In the genomic region with DNA sequence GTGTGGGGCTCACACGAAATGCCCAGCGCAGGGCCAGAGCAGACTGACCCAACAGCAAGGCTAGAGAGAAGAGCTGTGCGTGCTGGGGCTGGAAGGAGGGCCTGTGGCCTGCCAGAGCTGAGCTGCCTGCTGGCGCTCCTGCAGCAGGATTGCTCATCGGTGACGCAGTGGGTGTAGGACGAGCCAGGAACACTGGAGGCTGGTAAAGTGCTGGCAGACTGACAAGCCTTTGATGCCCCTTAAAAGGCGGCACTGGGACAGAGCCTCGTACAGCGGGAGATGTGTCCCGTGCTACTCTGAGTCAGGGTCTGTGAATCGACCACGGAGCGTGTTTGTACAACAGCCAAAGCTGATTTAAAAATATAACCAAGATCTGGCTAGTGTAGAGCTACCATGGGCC, we compare ENCODE assay signal across 8 mouse cellular contexts. TPM values are rescaled to one million over a fixed set of nuclear protein-coding genes. Genes with fewer than 3 reads are reported as not detected.
A peak's percentile ranks its signal among the peaks of the same experiment; 100 is the strongest.
DNase-seq lines count a peak whose midpoint lies in the region; ATAC-seq and TF ChIP-seq lines count a peak whose summit lies in the region.

No protein-coding gene starts in this region.

- H3K9ac ChIP-seq in forebrain, embryonic 16.5 days (replicated peaks; ENCODE audit: low read depth, low read length), result peak overlapping the region; percentile 18
- peak overlapping the region; percentile 20; the same call in 1 of the 2 replicates for H3K9ac ChIP-seq in heart, postnatal 0 days (replicated peaks; ENCODE audit: low read depth, low read length)
- H3K9ac ChIP-seq in neural tube, embryonic 14.5 days (replicated peaks; ENCODE audit: low read depth, low read length), result no peak overlapping the region

- H3K4me3 ChIP-seq in forebrain, embryonic 16.5 days (replicated peaks; ENCODE audit: low read length), result no peak overlapping the region
- no peak overlapping the region for H3K4me3 ChIP-seq in heart, postnatal 0 days (ENCODE audit: low read depth, low read length)
- H3K4me3 ChIP-seq in neural tube, embryonic 14.5 days (ENCODE audit: low read depth, low read length), result no peak overlapping the region

- TF ChIP-seq CTCF in heart, postnatal 0 days (IDR thresholded peaks at IDR 0.05; ENCODE audit: low read depth), result no peak

- DNase-seq in ovary, adult 18-20 months (ENCODE audit: low spot score), result peak; percentile 83
- DNase-seq in ovary, postnatal 10 days (ENCODE audit: low spot score), result no peak
- peak; percentile 95 for DNase-seq in heart, postnatal 0 days (ENCODE audit: low spot score)
- peak; percentile 84 to 87 for DNase-seq in left cerebral cortex, postnatal 10 days (ENCODE audit: extremely low spot score in 1 of 2, low spot score in 2 of 2)
- DNase-seq in yolk sac, embryonic 10.5 days (ENCODE audit: low spot score), result no peak
- DNase-seq in kidney, adult 9 months, result no peak

- peak overlapping the region; percentile 60 for H3K27ac ChIP-seq in forebrain, embryonic 16.5 days (ENCODE audit: low read length)
- peak overlapping the region; percentile 88 for H3K27ac ChIP-seq in heart, postnatal 0 days (ENCODE audit: low read depth)
- peak overlapping the region; percentile 22; the same call in 1 of the 2 replicates for H3K27ac ChIP-seq in neural tube, embryonic 14.5 days (ENCODE audit: low read depth, low read length)

- no peaks in the 10 kb centered on the region for H3K36me3 ChIP-seq in forebrain, embryonic 16.5 days (ENCODE audit: control insufficient read depth, insufficient read depth)
- no peaks in the 10 kb centered on the region for H3K36me3 ChIP-seq in heart, postnatal 0 days (replicated peaks; ENCODE audit: control insufficient read depth, insufficient read depth, low read length)
- H3K36me3 ChIP-seq in neural tube, embryonic 14.5 days (ENCODE audit: control insufficient read depth, insufficient read depth, low read length), result no peaks in the 10 kb centered on the region

- intact Hi-C loops in left cerebral cortex, postnatal 10 days (cut with DNase I), result no loop called here

- H3K4me1 ChIP-seq in forebrain, embryonic 16.5 days (replicated peaks; ENCODE audit: control insufficient read depth, insufficient read depth, low read length), result peaks cover 40% of the 10 kb centered on the region
- peaks cover 42% of the 10 kb centered on the region for H3K4me1 ChIP-seq in heart, postnatal 0 days (ENCODE audit: control insufficient read depth, insufficient read depth)
- H3K4me1 ChIP-seq in neural tube, embryonic 14.5 days (ENCODE audit: control insufficient read depth, insufficient read depth, low read length), result peaks cover 10% of the 10 kb centered on the region; the same call in 1 of the 2 replicates

- no peak overlapping the region for H3K4me2 ChIP-seq in forebrain, embryonic 16.5 days (ENCODE audit: low read length)
- no peak overlapping the region for H3K4me2 ChIP-seq in heart, postnatal 0 days (ENCODE audit: low read depth, low read length)
- no peak overlapping the region for H3K4me2 ChIP-seq in neural tube, embryonic 14.5 days (ENCODE audit: low read depth, low read length)

- 27% methylated on average over 14 of the region's 14 CpGs for WGBS in forebrain, embryonic 16.5 days
- WGBS in heart, postnatal 0 days, result 34% methylated on average over 14 of the region's 14 CpGs
- WGBS in neural tube, embryonic 14.5 days, result 59% methylated on average over 14 of the region's 14 CpGs

- no peaks in the 10 kb centered on the region for H3K27me3 ChIP-seq in forebrain, embryonic 16.5 days (replicated peaks; ENCODE audit: control insufficient read depth, insufficient read depth, low read length)
- H3K27me3 ChIP-seq in heart, postnatal 0 days (ENCODE audit: control insufficient read depth, insufficient read depth, low read length), result no peaks in the 10 kb centered on the region
- no peaks in the 10 kb centered on the region for H3K27me3 ChIP-seq in neural tube, embryonic 14.5 days (ENCODE audit: control insufficient read depth, insufficient read depth, low read length)

- peak; percentile 89 for TF ChIP-seq EP300 in heart, postnatal 0 days (IDR thresholded peaks at IDR 0.05; ENCODE audit: low read depth)

- no peaks in the 10 kb centered on the region for H3K9me3 ChIP-seq in forebrain, embryonic 16.5 days (ENCODE audit: control insufficient read depth, low read length)
- no peaks in the 10 kb centered on the region for H3K9me3 ChIP-seq in heart, postnatal 0 days (replicated peaks; ENCODE audit: control insufficient read depth, low read length)
- no peaks in the 10 kb centered on the region for H3K9me3 ChIP-seq in neural tube, embryonic 14.5 days (ENCODE audit: control insufficient read depth, low read length)

- peak; percentile 88 for ATAC-seq in forebrain, embryonic 16.5 days
- ATAC-seq in heart, postnatal 0 days (ENCODE audit: insufficient read depth, low read depth), result peak; percentile 91
- peak; percentile 44; the same call in 1 of the 2 replicates for ATAC-seq in neural tube, embryonic 14.5 days (ENCODE audit: low read depth)

RNA-seq across cellular contexts. Expression of a gene that starts 43.6 kb away (rescaled TPM):
- polyA plus RNA-seq in forebrain, embryonic 16.5 days (2015; fragmentation: Nextera tagmentation; extraction: Ambion mirVana), result 6.0 and 10.7 TPM in 2 replicates
- total RNA-seq in heart, postnatal 0 days (2014; rRNA removed; ENCODE audit: low replicate concordance), result 5.7 TPM in 1 of 2 replicates, not detected in the other
- 1.8 and 2.4 TPM in 2 replicates for polyA plus RNA-seq in heart, postnatal 0 days (2015; fragmentation: Nextera tagmentation; extraction: Ambion mirVana)
- total RNA-seq in left cerebral cortex, postnatal 10 days (2021), result 10 to 100 TPM; 16.0 to 16.3 TPM
- polyA plus RNA-seq in neural tube, embryonic 14.5 days (2014; fragmentation: Nextera tagmentation; extraction: Ambion mirVana), result 6.3 and 6.8 TPM in 2 replicates

RNA-seq across cellular contexts. Expression of a gene that starts 43.8 kb away (rescaled TPM):
- 125 and 133 TPM in 2 replicates for polyA plus RNA-seq in forebrain, embryonic 16.5 days (2015; fragmentation: Nextera tagmentation; extraction: Ambion mirVana)
- 96.1 and 126 TPM in 2 replicates for total RNA-seq in heart, postnatal 0 days (2014; rRNA removed; ENCODE audit: low replicate concordance)
- polyA plus RNA-seq in heart, postnatal 0 days (2015; fragmentation: Nextera tagmentation; extraction: Ambion mirVana), result 116 and 123 TPM in 2 replicates
- 10 to 100 TPM; 68.8 to 71.0 TPM for total RNA-seq in left cerebral cortex, postnatal 10 days (2021)
- 132 and 137 TPM in 2 replicates for polyA plus RNA-seq in neural tube, embryonic 14.5 days (2014; fragmentation: Nextera tagmentation; extraction: Ambion mirVana)

Comparison
In these comparisons a context has a peak if more than half of its experiments do, and no peak if none do; other contexts are left out.
1. DNase-seq: peak in ovary, adult 18-20 months (single experiment), heart, postnatal 0 days (single experiment) and left cerebral cortex, postnatal 10 days (2 of 2); none in ovary, postnatal 10 days (single experiment), yolk sac, embryonic 10.5 days (single experiment) and kidney, adult 9 months (single experiment).
2. H3K27ac ChIP-seq: peak in every context shown above with its lines; median percentile 88 in heart, postnatal 0 days; 60 in forebrain, embryonic 16.5 days; 22 in neural tube, embryonic 14.5 days.
3. Peak in every context shown above with its lines, with median percentiles within 50 percentile points of each other: ATAC-seq.